Mouse (Mus musculus): Measurements from ENCODE around the gene Upf2.

DNA sequence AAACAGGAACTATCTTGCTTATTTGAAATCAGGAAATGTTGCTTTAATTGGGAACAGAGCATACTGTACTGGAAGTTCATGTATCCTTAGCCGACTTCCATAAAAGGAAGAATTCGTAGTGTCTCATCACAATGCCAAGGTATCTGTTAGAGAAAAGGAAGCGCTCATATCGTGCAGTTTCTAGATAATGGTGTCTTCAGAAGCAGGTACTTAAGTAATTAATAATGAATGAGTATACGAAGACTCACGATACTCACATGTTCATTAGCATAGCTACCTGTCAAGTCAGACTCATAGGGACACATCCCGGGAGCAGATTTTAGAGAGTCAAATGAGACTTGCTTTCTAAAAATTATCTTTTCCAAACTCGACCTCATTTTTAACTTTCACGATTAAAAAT is 148.2 kb downstream of the Upf2 start:
- TF ChIP-seq CTCF (IDR thresholded peaks at IDR 0.05; ENCODE audit: low read depth), result no peak
- no peak for TF ChIP-seq EP300 (optimal IDR thresholded peaks at IDR 0.05)

Measured in stomach, postnatal 0 days (tissue).